9 mouse cellular contexts compared by ENCODE assay signal in the genomic region with DNA sequence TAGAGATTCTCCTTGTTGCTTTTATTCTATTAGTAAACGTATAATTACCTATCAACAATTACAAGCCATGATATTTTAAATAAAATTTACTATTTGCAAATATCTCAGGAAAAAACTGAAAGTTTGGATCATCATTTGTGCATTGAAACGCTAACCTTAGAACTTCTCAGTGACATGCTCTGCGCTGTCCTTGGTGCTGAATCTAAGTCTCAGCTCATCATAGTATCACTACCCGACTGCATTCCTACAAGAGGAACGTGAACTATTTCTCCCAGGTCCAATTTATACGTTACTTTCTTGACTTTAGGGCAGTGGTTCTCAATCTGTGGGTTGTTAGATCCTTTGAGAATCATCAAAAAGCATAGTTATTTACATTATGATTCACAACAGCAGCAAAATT. TPM values are rescaled to one million over a fixed set of nuclear protein-coding genes. Genes with fewer than 3 reads are reported as not detected.
DNase-seq lines count a peak whose midpoint lies in the region; ATAC-seq and TF ChIP-seq lines count a peak whose summit lies in the region.
"Had no signal": no experiment of that assay in that cellular context is flagged by ENCODE, and none has a peak within 500 bp of the region (broad histone marks: within the 10 kb centered on the region; RNA-seq: fewer than 3 reads in every experiment).

No protein-coding gene starts in this region.

- H3K9me3 ChIP-seq in hindbrain, embryonic 10.5 days: no peaks in the 10 kb centered on the region
- no peaks in the 10 kb centered on the region for H3K9me3 ChIP-seq in hindbrain, embryonic 16.5 days (ENCODE audit: control insufficient read depth, low read length)
- no peaks in the 10 kb centered on the region for H3K9me3 ChIP-seq in CH12.LX (replicated peaks; ENCODE audit: low read length)
- H3K9me3 ChIP-seq: limb, embryonic 13.5 days had no signal

- H3K4me3 ChIP-seq in hindbrain, embryonic 10.5 days: no peak overlapping the region
- H3K4me3 ChIP-seq in hindbrain, embryonic 16.5 days (ENCODE audit: low read length): no peak overlapping the region
- H3K4me3 ChIP-seq in CH12.LX (replicated peaks in 1 of 3; ENCODE audit: low read depth in 2 of 3, low read length in 2 of 3, poor library complexity in 1 of 3): no peak overlapping the region
- H3K4me3 ChIP-seq: limb, embryonic 13.5 days had no signal

- 10% methylated on average over 6 of the region's 6 CpGs for WGBS in hindbrain, embryonic 10.5 days
- 16% methylated on average over 6 of the region's 6 CpGs for WGBS in hindbrain, embryonic 16.5 days

- in situ Hi-C loops in CH12.LX (cut with MboI; ENCODE audit: low pct_ligation_motif_present, low pct_unique_long_range_greater_than_20kb, low sequenced_read_pairs): no loop called here

- TF ChIP-seq EP300 in CH12.LX (IDR thresholded peaks at IDR 0.05; ENCODE audit: low read length): no peak

- no peak for TF ChIP-seq RAD21 in CH12.LX (IDR thresholded peaks at IDR 0.05; ENCODE audit: low read depth, low read length)

- ATAC-seq in hindbrain, embryonic 16.5 days: no peak
- peak; percentile 74 for ATAC-seq in megakaryocyte progenitor cell, adult 5-6 weeks (replicated peaks; ENCODE audit: poor library complexity)
- ATAC-seq in inflammation-experienced regulatory T-cells, adult 6 months: no peak

- H3K27me3 ChIP-seq in hindbrain, embryonic 10.5 days (ENCODE audit: insufficient read depth, poor library complexity, severe bottlenecking): no peaks in the 10 kb centered on the region
- no peaks in the 10 kb centered on the region for H3K27me3 ChIP-seq in hindbrain, embryonic 16.5 days (replicated peaks; ENCODE audit: control insufficient read depth, insufficient read depth, low read length)
- no peaks in the 10 kb centered on the region for H3K27me3 ChIP-seq in CH12.LX (replicated peaks)
- H3K27me3 ChIP-seq: limb, embryonic 13.5 days had no signal

- no peak for TF ChIP-seq CTCF in CH12.LX (conservative IDR thresholded peaks at IDR 0.05 in 1 of 2, IDR thresholded peaks at IDR 0.05 in 1 of 2; ENCODE audit: low read depth in 2 of 2, low read length in 2 of 2)

- dilution Hi-C loops in CH12.LX (cut with MboI; ENCODE audit: extremely low pct_ligation_motif_present, extremely low pct_unique_long_range_greater_than_20kb, low sequenced_read_pairs): no loop called here

- H3K27ac ChIP-seq in hindbrain, embryonic 10.5 days: no peak overlapping the region
- no peak overlapping the region for H3K27ac ChIP-seq in hindbrain, embryonic 16.5 days (ENCODE audit: low read depth, low read length)
- no peak overlapping the region for H3K27ac ChIP-seq in CH12.LX (ENCODE audit: insufficient read depth, low read depth)
- H3K27ac ChIP-seq: limb, embryonic 13.5 days had no signal

- H3K4me1 ChIP-seq in hindbrain, embryonic 10.5 days (replicated peaks): no peaks in the 10 kb centered on the region
- no peaks in the 10 kb centered on the region for H3K4me1 ChIP-seq in hindbrain, embryonic 16.5 days (ENCODE audit: control insufficient read depth, insufficient read depth, low read depth, low read length)
- H3K4me1 ChIP-seq in CH12.LX (ENCODE audit: control insufficient read depth in 1 of 2, insufficient read depth in 2 of 2): no peaks in the 10 kb centered on the region
- H3K4me1 ChIP-seq: limb, embryonic 13.5 days had no signal

- no peak overlapping the region for H3K9ac ChIP-seq in hindbrain, embryonic 16.5 days (ENCODE audit: low read depth, low read length)
- H3K9ac ChIP-seq in CH12.LX (ENCODE audit: insufficient read depth, low read depth): no peak overlapping the region
- H3K9ac ChIP-seq: limb, embryonic 13.5 days had no signal

- no peak for TF ChIP-seq POLR2A in CH12.LX (IDR thresholded peaks at IDR 0.05; ENCODE audit: low read depth, low read length)

- no peak overlapping the region for H3K4me2 ChIP-seq in hindbrain, embryonic 16.5 days (ENCODE audit: low read length)
- H3K4me2 ChIP-seq in CH12.LX (ENCODE audit: insufficient read depth, low read depth, poor library complexity, severe bottlenecking): no peak overlapping the region
- H3K4me2 ChIP-seq: limb, embryonic 13.5 days had no signal

- H3K36me3 ChIP-seq in hindbrain, embryonic 10.5 days: no peaks in the 10 kb centered on the region
- H3K36me3 ChIP-seq in hindbrain, embryonic 16.5 days (ENCODE audit: control insufficient read depth, insufficient read depth, low read length): no peaks in the 10 kb centered on the region
- peaks cover 9 to 80% of the 10 kb centered on the region in 2 experiments for H3K36me3 ChIP-seq in CH12.LX (replicated peaks in 1 of 2; ENCODE audit: control insufficient read depth in 1 of 2, insufficient read depth in 1 of 2, low read length in 1 of 2)
- H3K36me3 ChIP-seq: limb, embryonic 13.5 days had no signal

- no peaks in the 10 kb centered on the region for H3K79me2 ChIP-seq in CH12.LX (replicated peaks; ENCODE audit: control insufficient read depth, extremely low read depth, insufficient read depth, poor library complexity, severe bottlenecking)

- DNase-seq in hindbrain, embryonic 10.5 days (ENCODE audit: low spot score): peak; percentile 29
- DNase-seq in CH12.LX (ENCODE audit: extremely low read depth): peak; percentile 34
- peak; percentile 52 for DNase-seq in c-Kit-positive CD71-negative TER-119-negative erythroid progenitor cells, embryonic 14.5 days (ENCODE audit: low read depth)
- no peak for DNase-seq in layer of hippocampus, adult 18-20 months (ENCODE audit: low spot score in 2 of 2)
- no peak for DNase-seq in cerebellum, postnatal 36 days

TF ChIP-seq in CH12.LX, 34 proteins besides CTCF, POLR2A, EP300 and RAD21:
- TF ChIP-seq JUND (conservative IDR thresholded peaks at IDR 0.05; ENCODE audit: low read depth, low read length) (no peak), ZKSCAN1 (IDR thresholded peaks at IDR 0.05; ENCODE audit: borderline replicate concordance, low read depth, low read length) (no peak), MAFK (IDR thresholded peaks at IDR 0.05; ENCODE audit: insufficient replicate concordance, low read length) (no peak), NELFE (IDR thresholded peaks at IDR 0.05; ENCODE audit: low read depth, low read length) (no peak)

RNA-seq across cellular contexts. Expression of a gene that starts 58.4 kb away (rescaled TPM):
- polyA plus RNA-seq in hindbrain, embryonic 10.5 days (2016; fragmentation: Nextera tagmentation; extraction: Ambion mirVana): 1.0 and 1.9 TPM in 2 replicates
- polyA plus RNA-seq in hindbrain, embryonic 16.5 days (2015; fragmentation: Nextera tagmentation; extraction: Ambion mirVana): 0.18 and 0.20 TPM in 2 replicates
- total RNA-seq in CH12.LX (2012; rRNA removed) (31.2 and 42.4 TPM in 2 replicates), CH12.LX (2014; rRNA removed) (106 and 119 TPM in 2 replicates)
- 77.6 and 88.1 TPM in 2 replicates for polyA plus RNA-seq in CH12.LX (2012; ENCODE audit: insufficient read length, low read depth)
- total RNA-seq in megakaryocyte progenitor cell, adult 5-6 weeks (2015): 0.10 and 0.22 TPM in 2 replicates
- not detected in 2 replicates for total RNA-seq in megakaryocyte progenitor cell, adult 5-6 weeks (2017)
- 1 to 10 TPM; 1.2 to 1.5 (median 1.4) TPM for polyA plus RNA-seq in inflammation-experienced regulatory T-cells, adult 6 months (2017; shearing (Covaris generic))
- total RNA-seq in layer of hippocampus, adult 18-20 months (2021): not detected

Comparison
In these comparisons a context has a peak if more than half of its experiments do, and no peak if none do; other contexts are left out.
1. DNase-seq: peak in hindbrain, embryonic 10.5 days (single experiment), CH12.LX (single experiment) and c-Kit-positive CD71-negative TER-119-negative erythroid progenitor cells, embryonic 14.5 days (single experiment); none in layer of hippocampus, adult 18-20 months (0 of 2) and cerebellum, postnatal 36 days (0 of 2).
2. RNA of a gene that starts 58.4 kb away (polyA plus RNA-seq): 77.6 to 88.1 TPM in CH12.LX; 1.2 to 1.5 TPM in inflammation-experienced regulatory T-cells, adult 6 months, 1.0 to 1.9 TPM in hindbrain, embryonic 10.5 days and 0.18 to 0.20 TPM in hindbrain, embryonic 16.5 days; every median in the first group is over 10 times any median in the second.